Mouse (Mus musculus) spleen, adult 2 months (tissue): Measurements from ENCODE around the gene Tnfrsf22. TPM values are rescaled to one million over a fixed set of nuclear protein-coding genes. Genes with fewer than 3 reads are reported as not detected.
A peak's percentile ranks its signal among the peaks of the same experiment; 100 is the strongest.
"Not testable (repeated sequence)": the region's sequence is repeated elsewhere in the genome, so short reads cannot be mapped to it uniquely, and the experiment has no call there.

Source experiments
- DNase-seq, 2 experiments: peaks; one replicate each; pipeline versions ENCODE4 v3.0.0 to v3.0.0-alpha.2; 2012 to 2021; ENCODE audit warnings: low spot score in 2 of 2, low read depth in 1 of 2
- H3K27ac ChIP-seq: fragments of 200-500 bp; 2 replicates; pipeline ENCODE4 v1.5.1; 2012; ENCODE audit warnings: low read length, inconsistent platforms; ENCODE audit not compliant: insufficient read depth
- H3K27me3 ChIP-seq: fragments of 200-500 bp; 2 replicates; pipeline ENCODE4 v1.6.1; 2012; ENCODE audit warnings: mild to moderate bottlenecking, moderate library complexity, low read length, inconsistent platforms; ENCODE audit not compliant: control insufficient read depth, insufficient read depth
- H3K36me3 ChIP-seq: fragments of 200-500 bp; 2 replicates; pipeline ENCODE4 v1.6.1; 2012; ENCODE audit warnings: mild to moderate bottlenecking, low read length, inconsistent platforms; ENCODE audit not compliant: control insufficient read depth, insufficient read depth
- H3K4me1 ChIP-seq: fragments of 200-500 bp; 2 replicates; pipeline ENCODE4 v1.6.1; 2011; ENCODE audit warnings: inconsistent platforms; ENCODE audit not compliant: control insufficient read depth, insufficient read depth, insufficient read length
- H3K4me3 ChIP-seq: fragments of 200-500 bp; 2 replicates; pipeline ENCODE4 v1.5.1; 2011; ENCODE audit warnings: mild to moderate bottlenecking, inconsistent platforms; ENCODE audit not compliant: insufficient read depth, insufficient read length; ENCODE audit errors: extremely low read depth
- CTCF ChIP-seq: fragments of 200-500 bp; IDR thresholded peaks from 2 replicates; pipeline ENCODE4 v1.5.1; 2011; ENCODE audit warnings: mild to moderate bottlenecking, inconsistent platforms; ENCODE audit not compliant: insufficient read depth, insufficient read length, insufficient replicate concordance; ENCODE audit errors: extremely low read depth
- POLR2A ChIP-seq: fragments of 200-500 bp; IDR thresholded peaks from 2 replicates; pipeline ENCODE4 v1.6.1; 2011; ENCODE audit warnings: low read depth, low read length, inconsistent platforms
- WGBS: fragments of 180-500 bp; shearing (Covaris S2); methylation state at CpG from one replicate; pipeline ENCODE4 v1.1.7; 2018; 5-methylcytosine and 5-hydroxymethylcytosine counted together
- polyA plus RNA-seq: library from polyadenylated mRNA; depleted of rRNA; stranded (reverse); fragments of >200 nt; gene quantifications from 2 replicates; pipeline ENCODE4 v1.2.3, GENCODE M21; 2012

Gene Tnfrsf22
- polyA plus RNA-seq, 1 experiment, result 5.2 TPM

DNA sequence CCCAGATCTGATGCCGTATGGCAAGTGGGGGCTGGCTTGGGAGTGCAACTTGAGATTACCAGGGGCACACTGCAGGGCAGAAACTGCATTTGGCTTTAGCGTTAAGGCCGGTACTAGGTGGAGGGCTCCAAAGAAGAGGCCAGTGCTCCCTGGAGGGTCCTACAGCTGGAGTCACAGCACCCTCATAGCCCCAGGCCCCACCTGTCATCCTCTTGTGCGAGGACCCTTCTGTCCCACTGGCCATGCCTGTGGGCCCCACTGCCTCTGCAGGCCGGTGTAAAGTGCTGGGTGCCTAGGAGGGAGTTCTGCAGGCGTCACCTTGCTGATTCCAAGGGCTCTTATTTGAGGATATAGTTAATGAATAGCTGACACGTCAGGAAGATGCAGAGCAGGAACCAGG lies 40.0 kb upstream of the Tnfrsf22 start:
- no peak for DNase-seq
- Histone ChIP-seq H3K27me3 (no peaks in the 10 kb centered on the region), H3K36me3 (peaks cover 30% of the 10 kb centered on the region), H3K4me3 (no peak overlapping the region), H3K4me1 (no peaks in the 10 kb centered on the region), H3K27ac (no peak overlapping the region)
- WGBS, result 91% methylated on average over 7 of the region's 7 CpGs
- no peak for TF ChIP-seq POLR2A

GRCm38 (mm10) chr7:143686676-143687075 lies 37.2 kb upstream of the Tnfrsf22 start:
- not testable (repeated sequence) for H3K27me3 ChIP-seq, H3K4me1 ChIP-seq, H3K27ac ChIP-seq, DNase-seq, H3K4me3 ChIP-seq, H3K36me3 ChIP-seq
- WGBS, result 59% methylated on average over 3 of the region's 3 CpGs

DNA sequence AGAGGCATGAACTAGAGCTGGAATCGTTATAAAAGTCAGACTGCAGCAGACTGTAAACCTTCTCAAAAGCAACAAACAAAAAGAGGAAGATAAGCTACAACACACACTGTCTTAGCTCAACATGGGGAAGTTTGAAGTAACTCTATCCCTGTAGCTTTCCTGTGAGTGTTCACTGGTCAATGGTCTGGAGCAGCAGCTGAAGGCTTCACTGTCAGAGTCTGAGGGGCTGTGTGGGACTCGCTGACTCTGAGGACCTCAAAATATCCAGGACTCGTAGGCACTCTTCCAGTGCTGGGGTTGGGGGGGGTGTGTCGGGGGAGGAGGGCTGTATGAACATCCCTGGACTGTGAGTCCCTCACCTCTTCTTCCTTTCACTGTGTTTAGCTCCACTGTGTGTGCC lies 36.7 kb upstream of the Tnfrsf22 start:
- not testable (repeated sequence) for H3K4me1 ChIP-seq, H3K27me3 ChIP-seq, H3K27ac ChIP-seq, H3K4me3 ChIP-seq, DNase-seq, H3K36me3 ChIP-seq
- WGBS, result 23% methylated on average over 4 of the region's 4 CpGs

- Histone ChIP-seq H3K4me1 (no peaks in the 10 kb centered on the region), H3K36me3 (peaks cover 3% of the 10 kb centered on the region; the same call in 1 of the 2 replicates), H3K27ac (no peak within 1 kb of the TSS), H3K4me3 (peak within 1 kb of the TSS; percentile 56), H3K27me3 (no peaks in the 10 kb centered on the region)
- peak; percentile 69 to 70 for DNase-seq
- TF ChIP-seq CTCF (no peak), POLR2A (peak; percentile 33; the same call in 1 of the 2 replicates)
- 2% methylated on average over 35 of the region's 35 CpGs for WGBS
Observed at GRCm38 (mm10) chr7:143685359-143686067, 36.1 kb upstream of the Tnfrsf22 start, which contains the start of gene Tnfrsf23. Gene Tnfrsf23 (minus strand): TSS chr7:143685872.

- H3K27ac ChIP-seq, H3K4me3 ChIP-seq, DNase-seq, H3K36me3 ChIP-seq, H3K4me1 ChIP-seq, H3K27me3 ChIP-seq: not testable (repeated sequence)
- 76% methylated on average over 2 of the region's 2 CpGs for WGBS
Observed at GRCm38 (mm10) chr7:143684569-143684968, 35.1 kb upstream of the Tnfrsf22 start.

DNA sequence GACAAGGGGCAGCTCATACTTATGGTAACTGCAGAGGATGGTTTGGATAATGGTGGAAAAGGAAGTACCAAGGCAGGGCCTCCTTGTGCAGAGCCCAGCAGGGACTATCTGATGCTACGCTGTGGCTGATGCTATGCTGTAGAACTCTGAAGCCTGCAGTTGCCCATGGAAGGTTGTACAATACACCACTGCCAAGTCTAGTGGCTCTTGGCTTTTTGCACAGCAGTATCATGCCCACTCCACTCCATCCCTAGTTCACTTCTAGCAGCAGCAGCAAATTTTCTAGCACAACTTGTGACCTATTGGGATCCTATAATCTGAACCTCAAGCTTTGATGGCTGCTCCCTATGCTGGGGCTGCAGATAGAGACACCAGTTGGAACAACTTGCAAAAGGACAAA lies 32.1 kb upstream of the Tnfrsf22 start:
- Histone ChIP-seq H3K36me3 (no peaks in the 10 kb centered on the region), H3K27me3 (no peaks in the 10 kb centered on the region), H3K4me1 (no peaks in the 10 kb centered on the region), H3K27ac (no peak overlapping the region), H3K4me3 (no peak overlapping the region)
- WGBS, result 100% methylated on average over 1 of the region's 1 CpGs
- TF ChIP-seq CTCF (no peak), POLR2A (no peak)
- no peak for DNase-seq

DNA sequence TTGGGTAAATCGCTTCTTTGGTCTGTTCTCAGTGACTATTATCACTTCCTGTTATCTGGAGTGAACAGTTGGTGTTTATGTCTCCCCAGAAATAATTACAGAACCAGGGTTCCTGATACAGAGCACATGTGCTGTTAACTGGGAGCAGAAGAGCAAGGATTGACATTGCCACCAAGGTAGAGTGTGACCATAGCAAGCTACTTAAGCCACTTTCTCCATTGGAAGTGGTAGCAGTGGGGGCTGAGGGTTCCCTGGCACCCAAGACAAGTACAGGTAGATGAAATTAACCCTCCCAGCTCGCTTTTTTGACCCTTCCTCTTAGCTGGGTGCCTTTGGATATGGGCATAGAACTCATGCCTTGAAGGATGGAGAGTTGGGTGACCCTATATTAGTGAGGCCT lies 31.4 kb upstream of the Tnfrsf22 start:
- H3K36me3 ChIP-seq, H3K4me1 ChIP-seq, H3K27me3 ChIP-seq, H3K4me3 ChIP-seq, DNase-seq, H3K27ac ChIP-seq: not testable (repeated sequence)
- 54% methylated on average over 2 of the region's 2 CpGs for WGBS

- not testable (repeated sequence) for DNase-seq, H3K36me3 ChIP-seq, H3K4me3 ChIP-seq, H3K27ac ChIP-seq, H3K4me1 ChIP-seq, H3K27me3 ChIP-seq
- 87% methylated on average over 2 of the region's 2 CpGs for WGBS
Observed at GRCm38 (mm10) chr7:143679650-143680049, 30.2 kb upstream of the Tnfrsf22 start.
